Mouse (Mus musculus) stomach, postnatal 0 days (tissue): Measurements from ENCODE around the gene Nfia.

Source experiments
- CTCF ChIP-seq: IDR thresholded peaks from 2 replicates; pipeline ENCODE4 v1.5.1; 2016; ENCODE audit warnings: antibody characterized with exemption, low read depth, mild to moderate bottlenecking, moderate library complexity
- EP300 ChIP-seq: optimal IDR thresholded peaks from 2 replicates; pipeline ENCODE3; 2016; ENCODE audit warnings: antibody characterized with exemption

GRCm38 (mm10) chr4:98032332-98032731 is 259.8 kb downstream of the Nfia start:
- TF ChIP-seq EP300 (no peak), CTCF (no peak)
